Mouse (Mus musculus) retina, postnatal 7 days (tissue): ENCODE data around the gene Kalrn.
A peak's percentile ranks its signal among the peaks of the same experiment; 100 is the strongest.
"Not testable (repeated sequence)": the region's sequence is repeated elsewhere in the genome, so short reads cannot be mapped to it uniquely, and the experiment has no call there.

Experiments used
- DNase-seq: peaks from one replicate; pipeline ENCODE4 v3.0.0-alpha.2; 2012; ENCODE audit warnings: low read depth, low spot score

Gene Kalrn

DNA sequence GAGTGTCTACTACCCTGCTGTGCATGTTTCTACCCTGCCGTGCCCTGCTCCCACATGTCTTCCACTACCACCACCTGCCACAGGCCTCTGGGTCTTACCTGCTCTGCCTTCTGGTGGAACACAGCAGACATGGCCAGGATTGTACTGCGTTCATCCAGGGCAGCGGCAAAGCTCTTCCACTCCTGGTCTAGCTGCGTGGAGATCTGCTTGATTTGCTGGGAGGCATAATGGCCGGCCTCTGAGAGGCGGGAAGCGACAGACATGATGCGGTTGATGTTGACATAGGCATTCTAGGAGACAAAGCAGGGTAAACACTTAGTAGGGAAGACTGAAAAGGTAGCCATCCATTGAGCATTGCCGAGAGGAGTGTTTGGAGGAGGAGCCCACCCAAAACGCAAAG is 259.3 kb downstream of the Kalrn start:
- DNase-seq, result no peak

- no peak for DNase-seq
Observed at GRCm38 (mm10) chr16:34311577-34311976, 261.8 kb downstream of the Kalrn start.

GRCm38 (mm10) chr16:34310363-34310762 is 263.0 kb downstream of the Kalrn start:
- DNase-seq, result no peak

DNA sequence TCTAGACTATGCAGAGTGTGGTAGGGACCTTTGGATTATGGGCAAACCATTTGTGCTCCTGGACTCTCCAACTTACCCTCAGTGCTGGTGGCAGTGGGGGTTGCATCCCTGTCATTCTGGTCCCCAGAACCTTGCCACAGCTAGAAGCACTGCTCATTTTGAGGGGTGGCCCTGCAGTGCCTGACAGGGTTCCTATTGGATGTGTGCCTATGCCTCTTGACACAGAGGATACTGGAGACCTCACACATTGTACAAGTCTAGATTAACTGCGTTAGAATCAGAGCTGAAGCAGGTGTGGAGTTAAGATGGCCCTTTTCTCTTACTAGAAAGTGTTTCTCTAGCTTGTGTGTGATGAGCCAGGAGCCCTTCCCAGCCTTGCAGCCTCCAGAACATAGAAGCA is 265.0 kb downstream of the Kalrn start:
- DNase-seq, result no peak

- no peak for DNase-seq
Observed at GRCm38 (mm10) chr16:34307458-34307857, 265.9 kb downstream of the Kalrn start.

GRCm38 (mm10) chr16:34305586-34305985 is 267.7 kb downstream of the Kalrn start:
- no peak for DNase-seq

GRCm38 (mm10) chr16:34303818-34304217 is 269.5 kb downstream of the Kalrn start:
- not testable (repeated sequence) for DNase-seq

DNA sequence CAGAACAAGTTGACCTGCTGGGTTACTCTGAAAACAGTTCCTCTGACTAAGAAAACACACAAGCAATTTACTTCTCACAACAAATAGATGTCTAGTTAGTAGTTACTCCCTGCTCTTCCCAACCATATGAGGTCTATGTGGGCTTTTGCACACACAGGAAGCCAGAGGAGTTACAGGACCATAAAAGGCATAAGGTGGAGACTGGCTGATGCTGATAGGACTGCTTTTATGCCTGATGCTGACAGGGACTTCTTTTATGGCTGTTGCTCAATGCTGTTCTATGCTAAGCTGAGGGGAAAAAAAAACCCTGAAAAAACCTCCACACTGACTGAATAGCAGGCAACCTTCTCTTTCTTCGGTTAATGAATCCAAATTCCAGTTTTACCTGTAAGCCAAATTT is 270.8 kb downstream of the Kalrn start:
- DNase-seq, result no peak

- DNase-seq, result no peak
Observed at GRCm38 (mm10) chr16:34302063-34302462, 271.3 kb downstream of the Kalrn start.

DNA sequence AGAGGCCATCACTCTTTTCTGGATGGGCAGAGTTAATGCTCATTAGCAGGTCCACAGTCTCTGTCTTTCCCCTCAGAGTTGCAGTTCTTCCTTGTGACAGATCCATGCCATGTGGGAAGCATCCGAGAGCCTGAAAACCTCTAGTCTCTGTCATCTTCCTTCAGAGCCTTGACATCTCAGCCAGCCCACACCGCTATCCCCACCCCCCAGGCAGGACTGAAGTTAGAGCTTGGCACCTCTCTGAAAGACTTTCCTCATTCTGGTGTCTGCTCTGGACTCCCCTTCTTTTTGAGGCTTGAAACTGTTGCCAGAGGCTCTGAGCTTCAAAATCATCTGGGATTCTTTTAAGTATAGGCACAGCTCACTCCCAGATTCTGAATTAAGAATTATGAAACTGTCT is 274.1 kb downstream of the Kalrn start:
- DNase-seq, result no peak

- DNase-seq, result no peak
Observed at GRCm38 (mm10) chr16:34297911-34298682, 275.2 kb downstream of the Kalrn start.

DNA sequence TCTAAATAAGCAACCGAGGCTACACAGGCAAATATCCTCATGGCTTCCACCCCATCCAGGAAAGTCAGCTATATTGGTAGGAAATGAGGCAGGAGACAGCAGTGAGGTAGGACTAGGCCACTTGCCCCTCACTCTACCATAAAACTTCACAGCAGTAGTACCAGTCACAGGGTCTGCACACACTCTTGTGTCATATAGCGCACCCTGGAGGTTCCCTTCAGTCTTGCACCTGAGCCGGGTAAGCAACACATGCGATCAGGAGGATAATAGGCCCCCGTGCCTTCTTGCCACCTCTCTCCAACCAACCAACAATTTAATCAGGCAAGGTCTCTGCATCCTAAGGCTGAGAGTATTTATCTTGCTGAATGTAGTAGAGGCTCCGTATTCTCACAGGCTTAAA is 278.8 kb downstream of the Kalrn start:
- no peak for DNase-seq

- no peak for DNase-seq
Observed at GRCm38 (mm10) chr16:34293675-34294074, 279.7 kb downstream of the Kalrn start.

GRCm38 (mm10) chr16:34289583-34289982 is 283.7 kb downstream of the Kalrn start:
- DNase-seq, result peak; percentile 33

GRCm38 (mm10) chr16:34282026-34282425 is 291.3 kb downstream of the Kalrn start:
- no peak for DNase-seq

DNA sequence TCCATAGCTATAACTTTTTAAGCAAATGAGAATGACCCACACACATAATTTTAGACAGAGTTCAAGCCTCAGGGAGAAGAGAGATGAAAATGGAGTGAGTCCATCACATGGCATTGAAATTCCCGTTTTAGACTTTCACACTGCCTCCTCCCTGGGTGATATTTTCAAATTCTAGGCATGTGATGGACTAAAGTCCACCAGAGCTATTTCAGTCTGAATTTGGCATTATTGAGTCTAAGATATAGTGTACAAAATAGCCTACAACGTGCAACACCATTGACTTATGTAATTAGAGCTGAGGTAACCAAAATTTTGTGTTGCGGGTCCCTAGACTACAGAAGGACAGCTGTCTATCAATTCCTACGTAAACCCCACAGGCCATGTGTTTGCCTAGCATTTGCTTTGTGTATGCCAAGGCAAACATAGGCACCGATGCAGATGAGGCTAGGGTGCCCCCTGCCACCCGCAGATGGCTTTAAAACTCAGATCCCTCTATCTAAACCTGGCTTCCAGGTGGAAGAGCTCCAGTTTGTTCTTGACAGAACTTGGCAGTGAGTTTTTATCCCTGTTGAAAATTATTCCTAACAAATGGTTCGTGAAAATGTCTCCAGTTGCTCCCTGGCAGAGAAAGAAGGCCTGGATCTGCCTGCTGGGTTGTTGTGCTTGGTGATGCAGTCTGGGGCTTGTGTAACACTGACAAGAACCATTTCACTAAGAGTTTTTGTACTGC is 293.5 kb downstream of the Kalrn start:
- no peak for DNase-seq

DNA sequence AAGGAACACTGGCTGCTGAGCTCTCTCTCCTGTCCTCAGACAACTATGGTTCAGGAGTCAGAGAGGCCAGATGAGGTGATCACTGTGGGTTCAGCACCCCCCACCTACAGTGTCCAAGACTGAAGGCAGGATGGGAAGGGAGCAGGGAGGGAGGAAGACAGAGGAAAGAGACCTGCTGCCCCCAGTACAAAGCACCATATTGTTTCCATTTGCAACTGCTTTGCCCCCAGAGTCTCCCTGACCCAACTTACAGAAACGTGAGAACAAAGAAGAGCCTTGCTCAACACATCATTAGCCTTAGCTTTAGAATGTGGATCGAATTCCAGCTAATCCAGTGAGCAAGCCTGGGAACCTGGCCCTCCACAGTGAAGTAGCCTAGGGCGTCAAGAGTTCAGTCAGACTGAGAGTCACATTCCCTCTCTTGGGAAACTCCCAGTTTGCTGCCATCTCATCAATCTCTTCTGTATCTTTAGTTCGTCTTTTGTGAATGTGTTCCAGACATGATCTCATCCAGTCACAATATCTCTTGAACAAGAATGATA is 295.0 kb downstream of the Kalrn start:
- DNase-seq, result no peak

DNA sequence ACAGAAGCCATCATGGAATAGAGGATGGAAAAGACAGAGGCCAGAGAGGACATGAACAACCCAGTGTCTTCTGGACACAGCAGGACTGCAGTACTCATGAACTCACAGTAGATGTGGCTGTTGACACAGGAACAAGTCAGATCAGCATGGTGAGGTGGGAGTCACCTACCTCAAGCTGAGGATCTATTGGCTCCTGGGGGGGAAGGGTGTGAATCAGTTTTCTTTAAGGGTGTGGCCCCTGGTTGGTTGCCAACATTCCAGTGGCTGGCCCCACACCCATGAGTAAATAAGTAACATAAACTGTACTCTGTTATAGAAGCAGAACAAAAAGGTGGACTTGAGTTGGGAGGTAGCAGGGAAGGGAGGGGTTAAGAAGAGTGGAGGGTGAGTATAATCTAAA is 298.7 kb downstream of the Kalrn start:
- no peak for DNase-seq

- DNase-seq, result no peak
Observed at GRCm38 (mm10) chr16:34271476-34271875, 301.9 kb downstream of the Kalrn start.

- no peak for DNase-seq
Observed at GRCm38 (mm10) chr16:34270681-34271080, 302.7 kb downstream of the Kalrn start.

- no peak for DNase-seq
Observed at GRCm38 (mm10) chr16:34269642-34270041, 303.7 kb downstream of the Kalrn start.

GRCm38 (mm10) chr16:34267751-34268150 is 305.6 kb downstream of the Kalrn start:
- DNase-seq, result no peak

DNA sequence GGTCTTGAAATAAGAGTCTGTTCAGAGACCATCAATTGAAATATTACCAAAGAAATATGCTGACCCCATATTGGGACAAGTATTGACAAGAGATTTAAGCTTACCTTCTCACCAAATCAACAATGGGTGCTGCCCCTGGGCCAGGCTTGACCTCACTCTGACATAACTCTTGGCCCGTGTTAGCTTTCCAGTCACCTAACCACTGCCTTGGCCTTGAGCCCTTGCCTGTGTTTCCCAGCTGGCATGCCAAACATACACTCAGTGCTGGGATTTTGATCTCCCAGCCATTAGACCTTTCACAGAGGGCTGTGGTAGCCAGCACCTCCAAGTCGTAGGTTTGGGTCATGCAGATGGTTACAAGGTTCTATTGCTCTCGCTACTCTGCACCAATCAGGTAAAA is 308.7 kb downstream of the Kalrn start:
- no peak for DNase-seq
